Mouse (Mus musculus): ENCODE results near the gene Samd11.

Gene Samd11

DNA sequence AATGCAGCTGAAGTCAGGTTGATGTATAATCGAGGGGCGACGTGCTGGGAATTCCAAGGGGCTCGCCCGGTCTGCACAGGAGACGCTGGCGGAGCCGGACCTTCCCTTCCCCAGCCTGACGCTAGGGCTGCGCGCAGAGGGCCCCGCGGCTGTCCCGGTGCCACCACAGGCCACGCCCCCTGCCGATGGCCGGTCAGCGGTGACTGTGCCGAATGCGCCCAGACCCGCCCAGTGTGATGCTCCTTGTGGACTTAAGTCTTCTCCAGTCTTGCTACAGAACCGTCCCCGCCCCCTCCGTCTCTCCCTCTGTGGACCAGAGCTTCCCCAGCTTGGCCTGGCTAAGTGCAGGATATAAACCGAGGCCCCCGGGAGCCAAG, 57.6 kb downstream of the Samd11 start:
- peak; percentile 80 for DNase-seq (ENCODE audit: low read depth, low spot score)
- no peaks in the 10 kb centered on the region for H3K36me3 ChIP-seq (ENCODE audit: control insufficient read depth, insufficient read depth, low read length, poor library complexity, severe bottlenecking)

DNA sequence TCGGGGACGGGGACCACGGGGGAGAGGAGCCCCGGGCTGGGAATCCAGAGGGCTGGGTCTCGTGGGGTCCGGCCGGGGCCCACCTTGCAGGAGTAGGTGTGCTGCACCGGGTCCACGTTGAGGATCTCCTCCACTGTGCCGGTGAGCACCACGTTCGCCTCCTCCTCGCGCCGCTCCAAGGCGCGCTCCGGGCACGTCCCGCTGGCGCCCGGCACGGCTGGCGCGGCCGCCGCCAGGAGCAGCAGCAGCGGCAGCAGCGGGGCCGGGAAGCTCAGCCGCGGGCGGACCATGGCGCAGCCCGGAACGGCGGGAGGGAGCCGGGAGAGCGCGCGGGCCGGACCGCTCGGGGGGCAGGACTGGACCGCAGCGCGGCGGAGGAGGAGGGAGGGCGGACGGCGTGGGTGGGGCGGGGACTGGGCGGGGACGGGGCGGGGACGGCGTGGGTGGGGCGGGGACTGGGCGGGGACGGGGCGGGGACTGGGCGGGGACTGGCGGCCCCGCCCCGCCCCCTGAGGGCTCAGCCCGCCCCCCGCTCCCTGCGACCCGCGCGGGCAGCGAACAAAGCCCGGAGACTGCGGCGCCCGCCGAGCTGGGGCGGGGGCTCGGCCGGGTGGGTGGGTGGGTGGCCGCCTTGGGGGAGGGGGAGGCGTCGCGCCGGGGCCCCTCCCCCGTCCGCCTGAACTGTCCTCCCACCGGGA, 58.2 kb downstream of the Samd11 start, which contains the start of gene Agrn:
Gene Agrn, minus strand, starts transcription at position 358 of the 698 bp plus-strand sequence.
- peak; percentile 63 for DNase-seq (ENCODE audit: low read depth, low spot score)
- Histone ChIP-seq H3K27me3 (ENCODE audit: control insufficient read depth, insufficient read depth, low read length, poor library complexity, severe bottlenecking) (no peaks in the 10 kb centered on the region; the same call in 1 of the 2 replicates), H3K36me3 (ENCODE audit: control insufficient read depth, insufficient read depth, low read length, poor library complexity, severe bottlenecking) (no peaks in the 10 kb centered on the region)

More for the DNA sequence above, 57.6 kb downstream of the Samd11 start:
- H3K27me3 ChIP-seq (ENCODE audit: control insufficient read depth, insufficient read depth, low read length, poor library complexity, severe bottlenecking) = no peaks in the 10 kb centered on the region; the same call in 1 of the 2 replicates

Measured in splenic B cell, adult 2 months (primary cell).